Mouse (Mus musculus) CD8-positive naive resting alpha-beta T cell, adult 2 months (primary cell): ENCODE data around the gene Tmem210.
A peak's percentile ranks its signal among the peaks of the same experiment; 100 is the strongest.
"Not testable (repeated sequence)": the region's sequence is repeated elsewhere in the genome, so short reads cannot be mapped to it uniquely, and the experiment has no call there.

Experiments used
- DNase-seq, 2 experiments: peaks; one replicate each; pipeline ENCODE4 v3.0.0; 2022; ENCODE audit warnings: low read depth in 2 of 2, low spot score in 2 of 2

The Tmem210 gene

DNA sequence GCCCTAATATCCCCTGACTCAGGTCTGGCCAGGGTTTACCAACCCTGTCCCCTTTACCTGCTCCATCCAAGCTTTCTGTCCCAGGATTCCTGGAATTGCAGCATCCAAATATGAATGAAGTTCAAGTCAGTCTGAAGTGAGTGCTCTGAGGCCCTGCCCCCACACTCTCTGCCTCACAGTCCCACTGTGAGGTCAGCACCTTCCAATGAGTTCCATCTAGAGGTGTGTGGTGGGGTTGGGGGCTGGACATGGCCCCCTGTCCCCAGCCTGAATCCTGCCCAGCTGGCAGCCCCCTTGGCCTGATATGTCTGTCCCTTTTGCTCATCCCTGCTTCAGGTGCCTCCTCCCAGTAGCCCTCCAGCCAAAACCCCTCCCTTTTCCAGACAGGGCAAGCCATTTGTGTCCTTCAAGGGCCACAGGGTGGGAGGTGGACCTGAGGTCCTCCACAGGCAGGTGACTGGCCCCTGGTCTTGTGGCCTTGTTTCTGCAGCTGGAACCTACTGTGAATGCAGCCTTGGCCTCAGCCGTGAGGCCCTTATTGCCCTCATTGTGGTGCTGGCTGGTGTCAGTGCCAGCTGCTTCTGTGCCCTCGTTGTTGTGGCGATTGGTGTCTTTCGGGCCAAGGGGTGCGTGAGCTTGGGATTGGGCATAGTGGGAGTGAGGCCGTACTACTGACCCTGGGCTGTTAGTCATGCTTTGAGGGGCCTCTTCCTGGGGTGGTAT is at the start of gene Tmem210:
Gene Tmem210, plus strand, starts transcription at position 219 of the 723 bp plus-strand sequence.
- DNase-seq, result no peak

DNA sequence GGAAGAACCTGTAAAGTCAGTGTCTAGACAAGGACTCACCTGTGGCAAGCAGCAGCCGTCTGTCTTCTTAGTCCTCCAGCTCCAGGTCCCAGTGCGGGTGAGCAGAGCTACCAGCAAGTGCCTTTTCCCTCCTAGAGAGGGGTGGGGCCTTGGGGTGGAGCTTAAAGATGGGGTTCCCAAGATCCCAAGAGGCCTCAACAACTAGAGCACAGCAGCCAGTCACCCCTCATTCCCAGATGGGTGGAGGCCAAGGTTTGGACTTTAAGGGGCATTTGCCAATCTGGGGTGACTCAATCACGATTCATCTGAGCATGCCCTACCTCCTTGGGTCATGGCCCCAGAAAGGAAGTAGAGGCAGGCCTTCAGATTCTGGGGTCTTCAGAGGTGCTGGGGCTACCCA is 48.2 kb upstream of the Tmem210 start:
- DNase-seq, result no peak

DNA sequence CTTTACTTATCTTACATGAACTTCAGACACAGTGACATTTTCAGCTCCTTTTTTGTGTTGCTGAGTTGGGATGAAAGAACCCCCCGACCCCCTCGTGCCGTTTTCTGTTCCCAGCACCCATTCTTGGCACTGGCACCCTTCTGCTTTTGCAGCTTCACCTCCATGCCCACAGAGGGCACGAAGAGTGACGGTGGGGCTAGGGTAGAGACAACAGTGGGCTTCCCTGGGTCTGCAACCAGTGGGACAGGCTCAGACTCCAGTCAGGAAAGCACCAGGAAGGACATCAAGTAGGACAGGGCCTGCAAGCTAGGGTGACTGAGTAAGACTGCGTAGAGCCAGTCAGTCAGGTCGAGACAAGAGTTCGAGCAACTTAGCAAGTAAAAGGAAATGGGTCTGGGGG is 47.6 kb upstream of the Tmem210 start:
- no peak for DNase-seq

DNA sequence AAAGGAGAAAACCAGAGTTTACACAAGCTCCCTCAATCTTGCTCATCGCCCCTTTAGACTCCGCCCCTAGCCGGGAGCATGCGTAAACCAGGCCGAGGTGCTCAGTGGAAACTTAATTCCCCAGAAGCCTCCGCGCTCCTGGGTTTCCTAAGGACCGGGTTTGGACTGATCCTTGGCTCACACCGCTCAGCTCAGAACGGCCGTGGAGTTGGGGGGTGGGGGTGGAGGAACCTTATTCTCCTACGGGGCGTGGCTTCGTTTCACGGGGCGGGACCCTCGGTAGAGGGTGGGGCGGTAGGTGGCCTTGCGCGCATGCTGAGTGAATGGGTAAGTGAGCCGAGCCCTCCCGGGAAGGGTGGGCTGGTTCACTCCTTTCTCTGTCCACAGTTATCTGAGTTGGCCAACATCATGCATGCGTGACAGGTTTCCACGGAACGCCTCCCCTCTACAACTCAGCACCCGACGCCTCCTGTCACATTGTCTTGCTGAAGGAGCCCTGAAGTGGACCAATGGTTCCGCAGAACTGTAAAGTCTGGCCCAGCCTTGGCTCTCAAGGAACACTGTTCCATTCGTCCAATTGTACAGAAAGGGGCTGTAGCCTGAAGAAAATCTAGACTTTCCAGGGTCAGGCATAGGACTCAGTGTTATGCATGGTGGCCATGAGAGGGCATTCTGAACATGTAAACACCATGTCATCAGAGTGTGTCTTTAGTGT is 47.1 kb upstream of the Tmem210 start:
- peak in 1 of 2 experiments; percentile 38 for DNase-seq

DNA sequence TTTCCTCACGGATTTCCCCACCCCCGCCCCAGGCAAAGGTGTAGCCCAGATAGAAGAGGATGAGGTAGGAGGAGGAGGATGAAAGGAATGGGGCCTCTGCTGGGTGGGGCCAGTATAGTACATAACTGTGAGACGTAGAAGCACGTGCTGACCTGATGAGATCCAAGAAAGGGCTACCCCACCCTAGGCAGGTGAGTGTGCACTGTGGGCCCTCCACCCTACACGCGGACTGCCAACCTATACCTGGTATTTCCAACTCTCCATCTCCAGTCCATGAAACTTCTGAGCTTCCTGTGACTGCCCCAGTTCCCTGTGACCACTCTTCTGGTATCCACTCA is 46.5 kb upstream of the Tmem210 start:
- DNase-seq, result no peak

DNA sequence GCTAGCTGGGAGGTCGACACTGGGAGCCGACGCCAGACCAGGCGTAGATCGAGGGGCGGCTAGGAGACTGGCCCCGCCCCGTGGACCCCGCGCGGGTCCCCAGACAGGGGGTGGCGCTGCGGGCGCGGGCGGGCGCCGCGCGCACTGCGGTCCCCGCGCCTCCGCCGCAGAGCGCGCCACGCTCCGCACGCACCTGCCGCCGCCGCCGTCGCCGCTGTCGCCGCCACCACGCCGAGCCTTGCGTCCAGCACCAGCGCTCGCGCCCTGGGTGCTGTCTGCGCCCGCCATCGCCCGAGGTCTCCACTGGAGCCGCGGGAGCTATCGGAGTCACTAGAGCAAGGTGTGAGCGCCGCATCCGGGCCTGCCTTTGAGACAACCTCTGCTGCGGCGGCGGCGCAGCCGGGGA is 45.8 kb upstream of the Tmem210 start, which contains the start of the genes Rnf208 and Cysrt1:
Gene Rnf208, plus strand, starts transcription at position 155 of the 406 bp plus-strand sequence.
Gene Cysrt1, minus strand, starts transcription at position 352 of the 406 bp plus-strand sequence.
- no peak for DNase-seq

DNA sequence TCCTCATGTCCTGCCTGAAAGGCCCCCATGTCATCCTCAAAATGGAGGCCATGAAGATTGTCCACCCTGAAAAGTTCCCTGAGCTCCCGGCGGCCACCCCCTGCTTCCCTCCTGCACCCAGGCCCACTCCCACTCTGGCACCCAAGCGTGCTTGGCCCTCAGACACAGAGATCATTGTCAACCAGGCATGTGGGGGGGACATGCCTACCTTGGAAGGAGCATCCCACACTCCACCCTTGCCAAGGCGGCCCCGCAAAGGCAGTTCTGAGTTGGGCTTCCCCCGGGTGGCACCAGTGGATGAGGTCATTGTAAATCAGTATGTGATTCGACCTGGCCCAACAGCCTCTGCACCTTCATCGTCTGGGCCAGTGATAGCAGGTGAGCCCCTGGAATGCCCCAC is 44.6 kb upstream of the Tmem210 start:
- DNase-seq, result no peak

DNA sequence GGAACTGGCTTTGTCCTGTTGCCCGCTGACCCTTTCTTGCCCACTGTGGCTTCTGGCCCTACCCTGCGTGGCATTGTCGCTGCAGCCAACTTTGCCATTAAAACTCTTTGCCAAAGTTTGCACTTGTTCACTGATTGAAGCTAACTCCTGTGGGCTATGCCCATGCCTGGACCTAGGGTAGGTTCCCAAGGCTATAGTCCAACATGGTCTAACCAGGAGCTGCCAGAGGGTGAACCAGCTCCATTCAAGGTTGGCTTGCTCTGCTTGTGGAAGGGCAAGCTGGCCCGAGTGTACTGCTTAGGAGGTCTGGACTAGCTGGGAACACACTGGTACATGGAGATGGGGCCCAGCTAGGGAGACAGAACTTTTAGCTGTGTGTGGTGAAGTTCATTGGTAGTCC is 43.8 kb upstream of the Tmem210 start:
- no peak for DNase-seq

DNA sequence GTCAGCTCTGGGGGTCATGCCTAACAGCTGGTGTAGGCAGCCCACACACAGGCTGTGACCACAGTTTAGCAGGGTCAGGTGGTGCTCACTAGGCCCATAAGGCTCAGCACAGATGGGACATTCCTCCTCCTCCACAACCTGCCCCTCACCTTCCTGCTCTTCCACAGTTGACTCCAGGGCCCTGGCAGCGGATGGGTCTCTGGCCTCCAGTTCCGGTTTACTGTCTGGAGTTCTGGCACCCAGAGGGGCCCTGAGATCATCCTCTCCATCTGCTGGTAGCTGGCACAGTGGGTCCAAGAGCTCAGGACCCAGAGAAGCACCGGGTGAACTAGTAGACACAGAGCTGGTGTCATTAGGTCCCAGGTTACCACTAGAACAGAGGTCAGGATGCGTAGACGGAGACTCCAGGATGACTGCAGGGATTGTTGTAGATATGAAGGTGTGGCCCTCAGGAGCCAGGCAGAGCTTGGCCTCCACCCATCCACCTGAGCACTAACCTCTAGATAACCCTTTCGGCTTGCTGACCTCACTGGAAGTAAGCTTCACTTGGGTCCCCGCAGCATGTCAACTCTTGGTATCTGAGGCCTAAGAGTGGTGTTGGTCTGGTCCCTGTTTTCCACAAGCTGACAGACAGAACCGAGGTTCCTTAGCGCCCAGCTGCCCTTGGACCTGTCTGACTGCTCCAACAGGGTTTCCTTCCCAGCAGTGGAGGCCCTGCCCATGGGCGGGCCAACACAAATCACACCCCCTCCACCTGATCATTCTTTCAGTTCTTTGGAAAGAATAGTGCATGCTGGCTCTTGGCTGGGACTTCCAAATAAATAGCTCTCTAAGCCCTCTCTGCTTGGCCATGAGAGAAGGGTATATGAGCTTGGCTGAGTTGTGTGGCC is 41.5 kb upstream of the Tmem210 start, which contains the start of gene AL732309.1:
Gene AL732309.1, minus strand, starts transcription at position 681 of the 890 bp plus-strand sequence.
- no peak for DNase-seq

DNA sequence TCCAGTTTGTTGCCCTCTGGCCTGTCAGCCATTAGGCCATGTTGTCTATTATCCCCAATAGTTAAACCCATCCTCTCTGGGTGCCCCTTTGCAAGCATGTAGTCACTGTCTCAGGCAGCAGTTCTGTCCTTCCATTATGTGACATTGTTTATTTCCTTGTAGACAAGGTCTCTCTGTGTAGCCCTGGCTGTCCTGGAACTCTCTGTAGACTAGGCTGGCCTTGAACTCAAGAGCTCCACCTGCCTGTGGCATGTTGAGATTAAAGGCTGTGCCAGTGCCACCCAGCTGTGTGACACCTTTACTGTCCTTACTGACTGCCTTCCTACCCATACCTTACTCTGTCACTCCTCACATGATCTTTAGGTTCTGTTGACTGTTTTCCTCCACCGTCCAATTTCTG is 35.6 kb upstream of the Tmem210 start:
- DNase-seq, result no peak

DNA sequence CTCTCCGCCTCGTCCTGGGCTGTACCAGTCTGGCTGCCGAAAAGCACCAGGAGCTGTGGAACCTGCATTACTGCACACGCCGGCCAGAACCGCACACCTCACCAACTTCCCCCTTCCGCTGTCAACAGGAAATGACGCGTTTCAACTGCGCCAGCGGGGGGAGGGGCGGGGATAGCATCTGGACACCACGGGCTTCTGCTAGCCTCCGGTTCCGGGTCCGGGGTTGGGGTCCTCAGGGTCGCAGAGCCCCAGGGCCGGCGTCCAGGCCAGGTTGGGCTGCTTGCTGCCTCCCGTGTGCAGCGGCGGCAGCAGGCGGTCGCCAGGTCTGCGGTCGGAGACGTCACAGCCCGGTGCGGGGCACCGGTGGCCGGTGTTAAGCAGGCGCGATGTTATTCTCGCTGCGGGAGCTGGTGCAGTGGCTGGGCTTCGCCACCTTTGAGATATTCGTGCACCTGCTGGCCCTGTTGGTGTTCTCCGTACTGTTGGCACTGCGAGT is 32.6 kb upstream of the Tmem210 start, which contains the start of gene Tmem203:
Gene Tmem203, plus strand, starts transcription at position 156 of the 496 bp plus-strand sequence.
- DNase-seq, result peak; percentile 80 to 90

DNA sequence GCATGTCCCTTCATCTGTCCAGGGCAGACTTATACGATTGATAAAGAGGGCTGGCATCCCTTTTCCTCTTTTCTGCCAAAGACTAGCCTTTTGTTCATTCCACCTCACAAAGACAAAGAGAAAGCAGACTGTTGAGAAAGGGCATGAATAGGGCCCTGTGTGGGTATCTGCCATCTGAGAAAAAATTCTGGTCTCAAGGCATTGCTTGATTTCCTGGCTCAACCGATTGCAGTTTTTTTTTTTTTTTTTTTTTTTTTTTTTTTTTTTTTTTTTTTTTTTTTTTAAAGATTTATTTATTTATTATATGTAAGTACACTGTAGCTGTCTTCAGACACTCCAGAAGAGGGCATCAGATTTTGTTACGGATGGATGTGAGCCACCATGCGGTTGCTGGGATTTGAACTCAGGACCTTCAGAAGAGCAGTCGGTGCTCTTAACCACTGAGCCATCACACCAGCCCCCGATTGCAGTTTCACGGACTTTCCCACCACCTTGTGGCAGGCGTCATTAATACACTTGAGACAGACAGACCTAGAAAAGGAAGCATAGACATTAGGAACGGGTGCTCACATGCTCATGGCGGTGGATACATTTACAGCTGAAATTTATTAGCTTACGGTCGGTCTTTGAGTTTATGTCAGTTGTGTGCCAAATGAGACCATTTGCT is 31.4 kb upstream of the Tmem210 start:
- DNase-seq, result peak; percentile 60 to 76

DNA sequence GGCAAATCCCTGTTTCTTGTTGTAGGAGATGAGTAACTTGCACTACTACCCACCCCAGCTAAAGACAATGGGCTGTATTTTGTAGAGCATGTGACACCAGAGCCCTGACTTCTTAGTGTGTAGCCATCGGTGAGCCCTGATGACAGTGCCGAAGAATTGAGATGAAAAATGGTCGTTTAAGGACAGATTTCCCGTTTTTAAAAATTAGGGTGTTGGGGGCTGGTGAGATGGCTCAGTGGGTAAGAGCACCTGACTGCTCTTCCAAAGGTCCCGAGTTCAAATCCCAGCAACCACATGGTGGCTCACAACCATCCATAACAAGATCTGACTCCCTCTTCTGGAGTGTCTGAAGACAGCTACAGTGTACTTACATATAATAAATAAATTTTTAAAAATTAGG is 30.7 kb upstream of the Tmem210 start:
- DNase-seq, result not testable (repeated sequence)

DNA sequence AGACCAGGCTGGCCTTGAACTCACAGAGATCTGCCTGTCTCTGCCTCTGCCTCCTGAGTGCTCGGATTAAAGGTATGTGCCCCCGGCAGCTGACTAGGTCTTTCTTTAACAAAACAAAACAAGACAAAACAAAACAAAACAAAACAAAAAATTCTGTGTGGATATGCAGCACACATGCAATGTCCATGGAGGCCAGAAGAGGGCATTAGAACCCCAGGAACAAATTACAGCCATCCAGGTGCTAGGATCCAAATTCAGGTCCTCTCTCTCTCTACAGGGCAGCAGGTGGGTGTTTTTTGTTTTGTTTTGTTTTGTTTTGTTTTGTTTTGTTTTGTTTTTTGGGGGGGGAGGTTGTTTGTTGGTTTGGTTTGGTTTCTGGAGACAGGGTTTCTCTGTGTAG is 29.1 kb upstream of the Tmem210 start:
- DNase-seq, result peak in 1 of 2 experiments; percentile 31

DNA sequence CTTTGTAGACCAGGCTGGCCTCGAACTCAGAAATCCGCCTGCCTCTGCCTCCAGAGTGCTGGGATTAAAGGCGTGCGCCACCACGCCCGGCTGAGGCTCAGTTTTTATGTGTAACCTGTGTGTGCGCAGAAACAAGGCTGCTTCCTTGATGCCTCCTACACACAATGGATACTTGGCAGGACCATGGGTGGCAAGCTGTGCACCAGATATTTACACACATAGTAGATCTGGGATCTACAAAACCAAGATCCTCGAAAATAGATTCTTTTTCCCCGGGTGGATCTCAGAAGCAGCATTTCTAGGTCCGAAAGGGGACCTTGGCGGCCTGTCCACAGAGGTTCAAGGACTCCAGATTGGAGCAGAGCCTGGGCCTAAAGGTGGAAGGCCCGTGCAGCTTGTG is 26.1 kb upstream of the Tmem210 start:
- no peak for DNase-seq

DNA sequence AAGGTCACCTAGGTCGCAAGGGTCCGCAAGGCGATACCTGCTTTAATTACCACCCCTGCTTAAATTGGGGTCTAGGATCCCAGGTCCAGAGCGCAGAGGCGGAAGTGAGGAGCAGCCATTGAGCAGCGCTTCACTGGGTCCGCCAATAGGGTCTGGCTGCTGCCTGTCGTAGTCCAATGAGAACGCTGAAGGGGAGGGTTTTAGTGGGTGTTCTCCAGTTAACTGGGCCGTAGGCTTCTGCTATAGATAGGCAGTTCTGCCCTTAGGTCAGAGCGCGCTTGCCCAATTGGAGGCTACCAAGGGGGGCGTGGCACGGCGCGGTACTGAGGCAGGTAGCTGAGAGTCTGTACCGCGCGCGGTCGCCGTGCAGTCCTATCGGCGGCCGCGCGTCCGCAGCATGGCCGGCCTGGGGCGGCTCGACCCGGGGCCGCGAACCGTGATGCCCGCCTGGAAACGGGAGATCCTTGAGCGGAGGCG is 25.6 kb upstream of the Tmem210 start, which contains the start of gene Tprn:
Gene Tprn, plus strand, starts transcription at position 328 of the 477 bp plus-strand sequence.
- peak; percentile 88 to 89 for DNase-seq

DNA sequence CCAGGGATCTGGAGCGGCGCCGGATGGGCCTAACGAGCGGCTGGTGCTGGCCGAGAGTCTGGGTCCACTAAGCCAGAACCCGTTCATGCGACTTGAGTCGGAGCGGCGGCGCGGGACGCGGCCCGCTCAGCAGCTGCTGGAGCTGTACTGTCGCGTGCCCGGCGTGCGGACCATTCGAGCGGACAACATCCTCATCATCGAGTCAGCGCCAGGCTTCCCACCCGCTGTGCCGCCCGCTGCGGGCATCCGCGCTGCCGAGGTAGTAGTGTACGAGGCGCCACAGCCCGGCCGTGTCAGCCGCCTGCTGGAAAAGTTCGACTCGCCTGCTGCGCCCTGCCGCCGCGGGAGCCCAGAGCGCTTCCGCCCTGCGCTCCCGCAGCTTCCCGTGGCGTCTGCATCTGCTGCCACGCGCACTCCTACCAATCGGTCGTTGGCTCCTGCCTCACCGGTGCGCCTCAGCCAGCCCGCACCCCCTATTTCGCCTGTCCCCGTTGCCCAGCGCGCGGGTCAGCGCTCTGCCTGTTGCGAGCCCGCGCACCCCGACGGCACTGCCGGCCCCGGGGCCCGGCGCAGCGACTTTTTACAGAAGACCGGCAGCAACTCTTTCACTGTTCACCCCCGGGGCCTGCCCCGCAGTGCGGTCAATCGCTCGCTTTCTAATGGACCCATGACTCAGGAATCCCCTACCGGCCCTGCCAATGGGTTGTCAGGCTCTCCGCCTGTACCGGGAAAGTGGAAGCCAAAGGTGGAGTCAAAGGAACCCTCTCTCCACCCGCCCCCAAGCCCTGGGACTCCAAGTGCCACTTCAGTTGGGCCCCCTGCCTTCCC is 24.9 kb upstream of the Tmem210 start:
- peak; percentile 40 to 56 for DNase-seq

DNA sequence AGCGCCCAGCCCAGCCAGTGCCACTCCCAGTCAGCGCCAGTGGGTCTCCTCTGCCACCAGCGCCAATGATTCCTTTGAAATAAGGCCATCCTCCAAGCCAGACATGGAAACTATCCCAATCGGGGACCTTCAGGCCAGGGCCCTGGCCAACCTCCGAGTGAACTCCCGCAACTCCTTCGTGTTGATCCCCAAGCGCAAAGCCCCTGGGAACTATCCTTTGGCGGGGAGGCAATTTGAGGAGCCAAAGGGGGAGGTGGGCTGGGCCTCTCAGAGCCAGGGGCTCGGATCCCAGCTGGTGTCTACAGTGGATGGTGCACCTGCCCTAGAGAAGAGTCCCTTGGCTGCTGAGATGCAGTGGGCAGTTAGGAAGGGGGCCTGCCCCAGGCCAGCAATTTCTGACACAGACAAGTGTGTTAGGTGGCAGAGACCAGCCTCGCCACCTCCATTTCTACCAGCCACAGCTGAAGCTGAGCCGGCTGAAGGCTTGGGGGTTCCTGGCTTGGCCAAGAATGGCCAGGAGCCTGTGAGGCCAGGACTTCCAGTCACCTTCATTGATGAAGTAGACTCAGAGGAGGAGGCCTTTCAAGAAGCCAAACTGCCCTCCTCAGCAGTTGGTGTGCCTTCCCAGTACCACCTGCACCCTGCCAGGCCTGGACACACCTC is 24.2 kb upstream of the Tmem210 start:
- DNase-seq, result no peak

DNA sequence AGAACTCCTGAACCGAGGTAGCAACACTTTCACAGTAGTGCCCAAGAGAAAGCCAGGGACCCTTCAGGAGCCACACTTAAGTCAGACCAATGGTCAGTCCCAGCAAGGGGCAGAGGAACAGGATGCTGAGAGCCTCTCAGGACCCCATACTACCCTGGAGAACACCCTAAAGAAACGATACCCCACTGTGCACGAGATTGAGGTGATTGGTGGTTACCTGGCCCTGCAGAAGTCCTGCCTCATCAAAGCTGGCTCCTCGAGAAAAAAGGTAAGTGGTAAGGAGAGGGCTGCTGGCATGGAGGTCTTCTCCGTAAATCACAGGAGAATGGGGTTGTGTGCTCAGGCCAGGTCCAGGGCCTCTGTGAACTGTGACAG is 23.7 kb upstream of the Tmem210 start:
- DNase-seq, result no peak
